Mouse (Mus musculus) hindbrain, embryonic 16.5 days (tissue): ENCODE measurements at regions not wholly inside any gene's neighbourhood (a gene's known extent, or its start where the extent isn't known, plus 50 kb on each side); places are given as distances from the start of the nearest gene placed in this dataset.

Experiments used
- ATAC-seq: fragments of 200-750 bp; cut with Nextera tagmentation; 2 replicates; pipeline ENCODE4 v1.8.0; 2017; ENCODE audit warnings: moderate TSS enrichment, moderate library complexity
- H3K27ac ChIP-seq: fragments of 300-500 bp; sonication (generic); 2 replicates; pipeline ENCODE4 v1.5.1; 2014; ENCODE audit warnings: low read depth, mild to moderate bottlenecking, control low read depth, low read length, moderate library complexity
- H3K27me3 ChIP-seq: fragments of 300-500 bp; sonication (generic); replicated peaks from 2 replicates; pipeline ENCODE4 v1.6.1; 2014; ENCODE audit warnings: low read length; ENCODE audit not compliant: control insufficient read depth, insufficient read depth
- H3K36me3 ChIP-seq: fragments of 300-500 bp; sonication (generic); 2 replicates; pipeline ENCODE4 v1.6.1; 2014; ENCODE audit warnings: mild to moderate bottlenecking, low read length, moderate library complexity, mixed read lengths; ENCODE audit not compliant: control insufficient read depth, insufficient read depth
- H3K4me1 ChIP-seq: fragments of 300-500 bp; sonication (generic); 2 replicates; pipeline ENCODE4 v1.6.1; 2014; ENCODE audit warnings: low read depth, low read length; ENCODE audit not compliant: control insufficient read depth, insufficient read depth
- H3K4me2 ChIP-seq: fragments of 300-500 bp; sonication (generic); 2 replicates; pipeline ENCODE4 v1.6.1; 2014; ENCODE audit warnings: mild to moderate bottlenecking, low read length, control low read depth, moderate library complexity
- H3K4me3 ChIP-seq: fragments of 300-500 bp; sonication (generic); 2 replicates; pipeline ENCODE4 v1.5.1; 2014; ENCODE audit warnings: mild to moderate bottlenecking, low read length, control low read depth, moderate library complexity
- H3K9ac ChIP-seq: fragments of 300-500 bp; sonication (generic); 2 replicates; pipeline ENCODE4 v1.6.1; 2014; ENCODE audit warnings: low read depth, mild to moderate bottlenecking, control low read depth, low read length, moderate library complexity
- H3K9me3 ChIP-seq: fragments of 300-500 bp; sonication (generic); 2 replicates; pipeline ENCODE4 v1.6.1; 2014; ENCODE audit warnings: mild to moderate bottlenecking, low read length, moderate library complexity; ENCODE audit not compliant: control insufficient read depth
- WGBS: fragments of 180-500 bp; shearing (Covaris S2); extraction: QIAGEN DNeasy Blood & Tissue Kit; methylation state at CpG from one replicate; pipeline ENCODE4 v1.1.7; 2014; 5-methylcytosine and 5-hydroxymethylcytosine counted together

DNA sequence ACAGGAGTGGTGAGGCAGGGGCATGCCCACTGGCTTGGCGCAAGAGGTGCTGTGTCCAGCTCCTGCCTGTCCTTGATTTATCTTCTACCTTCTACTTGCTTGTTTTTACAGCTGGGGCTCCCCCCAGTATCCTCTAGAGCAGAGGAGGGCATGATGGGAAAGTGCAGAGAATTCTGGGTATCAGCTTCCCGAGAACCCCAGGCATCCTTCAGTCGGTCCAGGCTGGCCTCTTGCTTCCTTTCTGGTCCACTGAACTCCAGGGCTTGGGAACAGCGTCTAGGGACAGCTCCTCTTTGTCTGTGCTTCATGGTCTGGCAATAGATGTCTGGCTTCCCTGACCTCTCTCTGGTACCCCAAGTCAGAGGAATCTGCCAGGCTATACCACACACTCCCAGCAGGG lies 247.9 kb downstream of the Tle3 start:
- H3K36me3 ChIP-seq = no peaks in the 10 kb centered on the region
- peaks cover 9% of the 10 kb centered on the region; the same call in 1 of the 2 replicates for H3K4me1 ChIP-seq
- no peak for ATAC-seq
- no peaks in the 10 kb centered on the region for H3K27me3 ChIP-seq
- H3K27ac ChIP-seq = no peak overlapping the region
- H3K4me3 ChIP-seq = no peak overlapping the region
- no peak overlapping the region for H3K9ac ChIP-seq
- H3K9me3 ChIP-seq = no peaks in the 10 kb centered on the region
- no peak overlapping the region for H3K4me2 ChIP-seq
- WGBS = 35% methylated on average over 4 of the region's 4 CpGs

DNA sequence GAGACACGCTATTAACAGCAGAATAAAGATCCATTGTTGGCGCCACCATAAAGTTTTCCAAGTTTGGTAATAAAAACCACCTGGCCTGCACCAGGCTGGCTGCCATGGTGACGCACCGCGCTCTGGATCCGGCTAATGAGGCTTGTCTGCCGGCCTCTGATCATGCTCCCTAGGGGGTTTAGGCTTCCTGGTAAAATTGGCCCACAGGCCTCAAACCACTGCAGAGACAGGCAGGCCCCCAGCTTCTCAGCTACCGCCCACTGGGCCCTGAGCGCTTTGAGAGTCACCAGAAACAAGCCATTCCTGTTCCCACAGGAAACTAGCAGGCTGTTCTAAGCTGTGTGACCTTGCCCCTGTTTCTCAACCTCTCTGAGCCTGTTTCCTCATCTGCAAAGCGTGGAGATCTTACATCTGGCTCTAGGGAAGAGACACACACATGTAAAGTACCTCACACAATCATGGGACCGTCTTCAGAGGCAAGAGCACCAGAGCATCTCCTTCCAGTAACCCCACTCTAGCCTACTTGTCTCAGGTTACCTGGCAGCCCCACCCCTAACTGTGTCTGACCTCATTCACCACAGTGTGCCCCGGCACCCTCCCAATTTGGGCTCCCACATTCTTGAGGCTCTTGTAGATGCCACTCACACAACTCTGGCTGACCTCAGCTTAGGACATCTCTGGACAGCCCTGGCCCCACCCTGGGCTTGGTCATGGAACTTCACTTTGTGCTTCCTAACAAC lies 246.5 kb downstream of the Tle3 start:
- Histone ChIP-seq H3K27me3 (no peaks in the 10 kb centered on the region), H3K27ac (no peak overlapping the region), H3K9ac (no peak overlapping the region), H3K4me3 (no peak overlapping the region), H3K9me3 (no peaks in the 10 kb centered on the region), H3K36me3 (no peaks in the 10 kb centered on the region), H3K4me2 (no peak overlapping the region), H3K4me1 (peaks cover 8% of the 10 kb centered on the region; the same call in 1 of the 2 replicates)
- no peak for ATAC-seq
- 28% methylated on average over 12 of the region's 12 CpGs for WGBS

DNA sequence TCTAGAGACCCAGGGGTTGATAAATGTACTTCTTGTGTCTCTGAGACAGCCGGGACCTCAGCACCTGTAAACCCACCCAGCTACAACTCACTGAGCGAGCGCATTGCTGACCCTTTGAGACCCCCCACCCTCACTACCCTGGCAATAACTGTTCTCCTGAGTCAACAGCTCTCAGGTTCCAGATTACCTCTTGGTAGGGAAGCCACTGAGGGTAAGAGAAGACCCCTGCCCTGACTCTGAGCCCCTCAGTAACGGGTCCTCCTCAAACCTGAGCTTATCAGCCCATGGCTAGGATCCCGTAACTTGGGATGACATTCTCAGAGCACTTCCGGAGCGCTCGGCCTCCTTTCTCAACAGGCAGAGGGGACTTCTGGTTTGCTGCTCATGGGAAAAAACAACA lies 245.8 kb downstream of the Tle3 start:
- Histone ChIP-seq H3K9ac (no peak overlapping the region), H3K27ac (no peak overlapping the region), H3K9me3 (0 out of 2 replicates have a peak, but pooled peaks cover 1% of the 10 kb centered on the region), H3K36me3 (no peaks in the 10 kb centered on the region), H3K4me1 (peaks cover 5% of the 10 kb centered on the region; the same call in 1 of the 2 replicates), H3K27me3 (no peaks in the 10 kb centered on the region), H3K4me2 (no peak overlapping the region), H3K4me3 (no peak overlapping the region)
- WGBS = 59% methylated on average over 8 of the region's 8 CpGs
- ATAC-seq = no peak

DNA sequence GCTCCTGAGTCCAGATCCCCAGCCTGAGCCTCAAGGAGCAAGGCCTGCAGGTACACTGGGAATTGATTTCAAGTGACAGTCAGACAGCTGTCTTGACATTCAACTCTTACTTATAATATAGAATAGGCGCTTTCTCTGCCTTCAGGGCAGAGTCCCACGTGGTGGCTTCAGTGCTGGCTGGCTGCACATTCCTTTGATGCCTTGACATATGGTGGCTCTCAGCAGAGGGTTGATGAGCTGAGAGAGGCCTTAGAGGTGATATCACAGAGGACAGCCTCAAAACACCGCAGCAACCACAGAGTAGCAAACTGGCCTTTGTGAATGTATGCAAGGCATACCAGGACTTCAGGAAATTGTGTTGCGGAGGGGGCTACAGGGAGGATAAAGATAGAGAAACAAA lies 243.4 kb downstream of the Tle3 start:
- Histone ChIP-seq H3K9ac (no peak overlapping the region), H3K4me3 (no peak overlapping the region), H3K27ac (no peak overlapping the region), H3K4me2 (no peak overlapping the region), H3K9me3 (0 out of 2 replicates have a peak, but pooled peaks cover 3% of the 10 kb centered on the region), H3K27me3 (no peaks in the 10 kb centered on the region), H3K4me1 (0 out of 2 replicates have a peak, but pooled peaks cover 2% of the 10 kb centered on the region), H3K36me3 (no peaks in the 10 kb centered on the region)
- 51% methylated on average over 4 of the region's 4 CpGs for WGBS
- ATAC-seq = no peak

DNA sequence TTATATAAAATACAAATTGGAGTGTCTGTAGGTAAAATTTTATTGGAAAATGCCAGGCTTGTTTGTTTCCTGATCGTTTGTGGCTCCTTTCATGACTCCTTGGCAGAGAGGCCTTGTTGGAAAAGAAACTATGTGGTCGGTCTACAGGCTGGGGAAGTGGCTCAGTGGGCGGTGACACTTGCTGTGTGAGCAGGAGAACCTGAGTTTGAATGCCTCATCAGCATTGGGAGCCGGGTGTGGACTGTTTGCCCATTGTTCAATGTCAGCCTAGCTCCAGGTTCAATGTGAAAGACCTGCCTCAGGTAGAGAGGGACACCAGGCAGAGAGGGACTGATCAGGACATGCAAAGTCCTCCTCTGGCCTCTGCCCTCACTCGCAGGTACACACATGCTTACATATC lies 235.4 kb downstream of the Tle3 start:
- no peak overlapping the region for H3K27ac ChIP-seq
- H3K4me1 ChIP-seq = no peaks in the 10 kb centered on the region
- ATAC-seq = no peak
- H3K9me3 ChIP-seq = no peaks in the 10 kb centered on the region
- WGBS = 89% methylated on average over 5 of the region's 5 CpGs
- H3K4me3 ChIP-seq = no peak overlapping the region
- no peak overlapping the region for H3K4me2 ChIP-seq
- H3K27me3 ChIP-seq = no peaks in the 10 kb centered on the region
- H3K9ac ChIP-seq = no peak overlapping the region
- H3K36me3 ChIP-seq = no peaks in the 10 kb centered on the region

GRCm38 (mm10) chr9:61602353-61602978 lies 230.3 kb downstream of the Tle3 start:
- Histone ChIP-seq H3K36me3 (no peaks in the 10 kb centered on the region), H3K9ac (no peak overlapping the region), H3K4me1 (no peaks in the 10 kb centered on the region), H3K9me3 (no peaks in the 10 kb centered on the region), H3K27me3 (no peaks in the 10 kb centered on the region), H3K27ac (no peak overlapping the region), H3K4me3 (no peak overlapping the region), H3K4me2 (no peak overlapping the region)
- WGBS = 42% methylated on average over 7 of the region's 7 CpGs
- ATAC-seq = no peak

DNA sequence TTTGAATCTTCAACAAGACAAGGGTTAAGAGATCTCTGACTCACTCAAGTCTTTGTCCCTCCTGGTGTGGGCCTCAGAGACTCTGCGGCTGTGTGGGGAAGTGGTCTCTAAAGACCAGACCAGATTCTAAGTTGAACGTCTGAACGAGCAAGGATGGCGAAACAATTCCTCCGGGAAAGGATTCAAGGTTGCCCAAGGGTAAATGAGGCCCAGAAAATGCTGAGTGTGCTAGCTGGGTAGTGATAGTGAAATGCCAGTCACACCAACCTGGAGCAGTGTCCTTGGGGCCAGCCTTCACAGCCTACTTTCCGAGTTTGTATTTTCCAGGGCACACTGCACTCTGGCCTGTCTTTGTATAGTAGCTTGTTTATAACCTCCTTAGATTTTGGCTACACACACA lies 229.7 kb downstream of the Tle3 start:
- 59% methylated on average over 6 of the region's 6 CpGs for WGBS
- no peak overlapping the region for H3K9ac ChIP-seq
- no peaks in the 10 kb centered on the region for H3K36me3 ChIP-seq
- ATAC-seq = no peak
- H3K4me2 ChIP-seq = no peak overlapping the region
- H3K27ac ChIP-seq = no peak overlapping the region
- H3K27me3 ChIP-seq = no peaks in the 10 kb centered on the region
- no peaks in the 10 kb centered on the region for H3K9me3 ChIP-seq
- peaks cover 2% of the 10 kb centered on the region; the same call in 1 of the 2 replicates for H3K4me1 ChIP-seq
- no peak overlapping the region for H3K4me3 ChIP-seq

DNA sequence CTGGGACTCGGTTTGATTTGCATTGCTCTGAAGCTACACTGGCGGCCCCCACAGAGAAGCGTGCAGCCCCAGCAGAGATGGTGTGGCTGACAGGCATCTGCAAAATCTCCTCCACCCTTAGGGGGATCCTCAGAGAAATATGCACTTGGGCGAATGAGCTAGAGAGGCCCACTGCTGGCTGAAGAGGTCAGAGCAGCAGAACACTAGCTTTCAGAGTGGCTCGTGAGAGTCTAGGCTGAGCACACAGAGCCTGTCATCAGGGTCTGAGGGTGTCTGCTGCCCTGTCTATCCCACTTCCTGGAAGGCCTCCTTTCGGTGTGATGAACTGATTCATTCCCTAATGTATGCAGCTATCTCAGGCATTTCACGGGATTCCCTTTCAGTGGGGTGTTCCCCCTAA lies 225.1 kb downstream of the Tle3 start:
- H3K36me3 ChIP-seq = no peaks in the 10 kb centered on the region
- peaks cover 2% of the 10 kb centered on the region; the same call in 1 of the 2 replicates for H3K4me1 ChIP-seq
- no peaks in the 10 kb centered on the region for H3K27me3 ChIP-seq
- H3K4me3 ChIP-seq = no peak overlapping the region
- H3K9ac ChIP-seq = no peak overlapping the region
- H3K4me2 ChIP-seq = no peak overlapping the region
- no peak for ATAC-seq
- 38% methylated on average over 7 of the region's 7 CpGs for WGBS
- H3K9me3 ChIP-seq = no peaks in the 10 kb centered on the region
- no peak overlapping the region for H3K27ac ChIP-seq

DNA sequence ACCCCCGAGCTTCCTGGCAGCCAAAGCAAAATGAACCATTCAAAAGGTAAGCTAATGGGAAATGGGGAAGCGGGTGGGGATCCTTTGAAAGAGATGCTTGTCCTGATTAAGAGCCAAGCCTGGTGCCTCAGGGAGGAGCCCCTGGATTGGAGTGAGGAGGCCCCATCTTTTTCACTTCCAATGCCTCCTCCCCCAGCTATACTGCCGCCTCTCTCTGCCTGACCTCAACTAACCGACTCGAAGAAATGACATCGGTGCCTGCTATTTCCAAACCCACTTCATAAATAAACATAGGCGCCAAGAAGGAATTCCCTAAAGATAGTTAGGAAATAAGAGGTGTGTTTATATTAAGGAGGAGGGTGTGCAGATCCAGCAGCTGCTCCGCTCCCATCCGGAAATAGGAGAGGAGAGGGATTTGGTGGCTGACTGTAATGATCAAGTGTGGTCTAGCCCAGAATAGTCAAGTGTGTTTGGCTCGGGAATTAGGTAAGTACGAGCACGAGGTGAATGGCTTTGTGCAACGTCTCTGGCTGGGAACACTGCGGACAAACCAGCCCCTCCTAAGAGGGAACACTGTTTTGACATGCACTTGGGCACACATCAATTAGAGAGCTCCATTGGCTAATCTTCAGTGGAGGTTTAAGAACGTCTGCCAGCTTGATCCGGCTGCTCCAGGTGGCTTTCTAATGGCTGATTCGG lies 224.4 kb downstream of the Tle3 start:
- Histone ChIP-seq H3K4me1 (peaks cover 2% of the 10 kb centered on the region; the same call in 1 of the 2 replicates), H3K27me3 (no peaks in the 10 kb centered on the region), H3K36me3 (no peaks in the 10 kb centered on the region), H3K27ac (no peak overlapping the region), H3K9ac (no peak overlapping the region), H3K4me2 (no peak overlapping the region), H3K4me3 (no peak overlapping the region), H3K9me3 (no peaks in the 10 kb centered on the region)
- WGBS = 46% methylated on average over 17 of the region's 17 CpGs
- no peak for ATAC-seq
